Mouse (Mus musculus) left cerebral cortex, adult 11 months (tissue): ENCODE measurements around the gene Arhgap29.

Experiments used
- DNase-seq: peaks from one replicate; pipeline ENCODE4 v3.0.0; 2022; ENCODE audit warnings: low spot score

Gene Arhgap29

GRCm38 (mm10) chr3:122064556-122065410 lies 112.4 kb downstream of the Arhgap29 start:
- DNase-seq = no peak
